Mouse (Mus musculus) spleen, postnatal 4 days (tissue): Measurements from ENCODE around the gene Prim2.

ENCODE experiments used
- DNase-seq, 2 experiments: peaks; one replicate each; pipeline ENCODE4 v3.0.0; 2022; ENCODE audit warnings: low spot score in 2 of 2

Prim2 gene

GRCm38 (mm10) chr1:33669708-33670141, at the start of gene Prim2:
Prim2 (minus strand) TSS chr1:33669795.
- DNase-seq: peak; percentile 90 to 94

GRCm38 (mm10) chr1:33717636-33718035, 48.0 kb upstream of the Prim2 start:
- DNase-seq: no peak

GRCm38 (mm10) chr1:33714796-33715195, 45.2 kb upstream of the Prim2 start:
- no peak for DNase-seq

- no peak for DNase-seq
Measured at GRCm38 (mm10) chr1:33712026-33712425, 42.4 kb upstream of the Prim2 start.

GRCm38 (mm10) chr1:33709615-33710014, 40.0 kb upstream of the Prim2 start:
- DNase-seq: no peak

GRCm38 (mm10) chr1:33701244-33701643, 31.6 kb upstream of the Prim2 start:
- DNase-seq: no peak

- DNase-seq: no peak
Measured at GRCm38 (mm10) chr1:33696016-33696415, 26.4 kb upstream of the Prim2 start.

GRCm38 (mm10) chr1:33693893-33694292, 24.3 kb upstream of the Prim2 start:
- no peak for DNase-seq

GRCm38 (mm10) chr1:33690087-33690448, 20.5 kb upstream of the Prim2 start:
- no peak for DNase-seq

- DNase-seq: no peak
Measured at GRCm38 (mm10) chr1:33689446-33690086, 20.0 kb upstream of the Prim2 start.

- DNase-seq: no peak
Measured at GRCm38 (mm10) chr1:33688810-33689209, 19.2 kb upstream of the Prim2 start.

- no peak for DNase-seq
Measured at GRCm38 (mm10) chr1:33684459-33684858, 14.9 kb upstream of the Prim2 start.

GRCm38 (mm10) chr1:33680890-33681289, 11.3 kb upstream of the Prim2 start:
- DNase-seq: no peak

GRCm38 (mm10) chr1:33680435-33680834, 10.8 kb upstream of the Prim2 start:
- DNase-seq: no peak

GRCm38 (mm10) chr1:33673158-33673960, 3.8 kb upstream of the Prim2 start:
- DNase-seq: no peak

- DNase-seq: no peak
Measured at GRCm38 (mm10) chr1:33672514-33672913, 2.9 kb upstream of the Prim2 start.

GRCm38 (mm10) chr1:33672083-33672482, 2.5 kb upstream of the Prim2 start:
- DNase-seq: peak in 1 of 2 experiments; percentile 26

- DNase-seq: no peak
Measured at GRCm38 (mm10) chr1:33671441-33671840, 1.8 kb upstream of the Prim2 start.

- peak; percentile 63 to 78 for DNase-seq
Measured at GRCm38 (mm10) chr1:33670164-33670616, 595 bp upstream of the Prim2 start.

GRCm38 (mm10) chr1:33663605-33664117, 5.9 kb downstream of the Prim2 start:
- DNase-seq: no peak

GRCm38 (mm10) chr1:33663163-33663562, 6.4 kb downstream of the Prim2 start:
- no peak for DNase-seq

GRCm38 (mm10) chr1:33658302-33658701, 11.3 kb downstream of the Prim2 start:
- no peak for DNase-seq

GRCm38 (mm10) chr1:33657574-33658149, 11.9 kb downstream of the Prim2 start:
- DNase-seq: no peak
